Mouse (Mus musculus): Measurements from ENCODE around the gene Exosc5. TPM values are rescaled to one million over a fixed set of nuclear protein-coding genes. Genes with fewer than 3 reads are reported as not detected.
A peak's percentile ranks its signal among the peaks of the same experiment; 100 is the strongest.

Gene Exosc5
- polyA plus RNA-seq, 1 experiment from 2014 or later = 46.1 TPM

DNA sequence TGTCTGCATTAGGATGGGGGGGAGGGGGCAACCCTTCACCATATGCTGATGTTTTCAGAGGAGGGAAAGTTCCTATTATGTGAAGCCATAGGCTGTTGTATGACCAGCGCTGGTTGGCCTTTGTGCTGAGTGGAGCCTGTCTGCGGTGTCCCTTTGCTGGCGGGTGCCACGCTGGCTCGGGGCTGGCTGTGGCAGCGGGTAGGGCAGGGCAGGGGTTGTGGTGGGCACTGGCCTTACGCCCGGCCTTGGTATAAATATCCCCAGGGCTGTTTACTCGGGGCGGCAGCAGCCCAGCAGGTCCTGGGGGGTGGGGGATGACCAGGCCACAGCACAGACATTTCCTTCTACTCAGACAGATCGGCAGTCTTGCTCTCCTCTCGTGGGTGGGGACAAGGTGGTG is 51.0 kb downstream of the Exosc5 start:
- H3K4me2 ChIP-seq = no peak overlapping the region
- no peak overlapping the region for H3K9ac ChIP-seq
- no peak overlapping the region for H3K27ac ChIP-seq (replicated peaks)
- no peak overlapping the region for H3K4me3 ChIP-seq (replicated peaks)
- no peaks in the 10 kb centered on the region for H3K27me3 ChIP-seq
- ATAC-seq (ENCODE audit: insufficient read depth) = no peak
- no peaks in the 10 kb centered on the region for H3K9me3 ChIP-seq (replicated peaks)
- peaks cover 48% of the 10 kb centered on the region for H3K36me3 ChIP-seq (replicated peaks)
- 50% methylated on average over 12 of the region's 12 CpGs for WGBS (ENCODE audit: insufficient replicate concordance)
- peaks cover 61% of the 10 kb centered on the region for H3K4me1 ChIP-seq (replicated peaks)

DNA sequence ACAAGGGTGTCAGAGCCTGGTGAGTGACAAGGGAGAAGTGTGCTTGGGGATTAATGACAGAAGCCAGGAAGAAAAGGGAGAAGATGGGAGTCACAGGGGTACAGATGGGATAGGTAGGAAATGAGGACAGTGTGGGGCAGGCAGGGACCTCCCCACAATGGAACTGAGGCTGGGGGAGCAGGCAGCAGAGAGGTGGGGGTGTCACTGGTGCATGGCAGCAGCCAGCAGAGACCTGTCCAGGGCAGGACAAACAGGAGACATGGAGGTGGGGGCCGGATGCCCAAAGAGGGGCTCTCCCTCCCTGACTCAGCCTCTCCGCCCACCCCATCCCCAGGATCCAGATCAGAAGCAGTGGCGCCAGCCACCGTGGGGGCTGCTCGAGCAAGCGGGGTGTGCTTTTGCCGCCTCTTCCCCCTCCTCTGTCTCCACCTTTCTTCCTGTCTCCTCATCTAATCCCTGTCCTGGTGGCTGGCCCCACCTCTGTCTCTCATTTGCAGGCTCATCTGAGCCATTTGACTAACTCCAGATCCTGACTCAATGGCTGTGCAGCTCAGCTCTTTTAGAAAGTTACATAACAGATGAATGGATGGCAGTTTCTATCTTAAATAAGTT is 51.7 kb downstream of the Exosc5 start:
- H3K4me1 ChIP-seq (replicated peaks) = peaks cover 55% of the 10 kb centered on the region
- no peaks in the 10 kb centered on the region for H3K27me3 ChIP-seq
- ATAC-seq (ENCODE audit: insufficient read depth) = no peak
- H3K4me3 ChIP-seq (replicated peaks) = no peak overlapping the region
- H3K27ac ChIP-seq (replicated peaks) = no peak overlapping the region
- 56% methylated on average over 6 of the region's 7 CpGs for WGBS (ENCODE audit: insufficient replicate concordance)
- peaks cover 49% of the 10 kb centered on the region for H3K36me3 ChIP-seq (replicated peaks)
- H3K9me3 ChIP-seq (replicated peaks) = no peaks in the 10 kb centered on the region
- no peak overlapping the region for H3K9ac ChIP-seq
- no peak overlapping the region for H3K4me2 ChIP-seq

DNA sequence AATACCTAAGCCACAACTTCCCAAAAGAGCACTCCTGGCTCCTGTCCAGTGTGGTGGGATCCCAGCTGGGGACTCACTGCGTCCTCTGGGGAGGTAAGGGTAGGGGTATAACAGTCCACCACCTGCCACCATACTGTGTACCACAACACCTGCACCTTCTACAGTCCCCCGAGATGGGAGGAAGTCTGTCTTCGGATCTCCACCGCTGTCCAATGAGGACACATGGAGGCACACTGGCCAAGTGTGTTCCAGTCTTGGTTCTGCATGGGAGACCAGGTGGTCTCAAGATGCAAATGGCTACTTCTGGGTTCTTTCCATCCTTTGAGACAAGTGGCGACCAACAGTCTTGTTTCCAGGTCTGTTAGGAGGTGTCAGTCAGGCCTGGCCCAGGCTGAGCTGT is 52.2 kb downstream of the Exosc5 start:
- no peak overlapping the region for H3K4me2 ChIP-seq
- ATAC-seq (ENCODE audit: insufficient read depth) = no peak
- no peaks in the 10 kb centered on the region for H3K27me3 ChIP-seq
- H3K4me1 ChIP-seq (replicated peaks) = peaks cover 49% of the 10 kb centered on the region
- H3K4me3 ChIP-seq (replicated peaks) = no peak overlapping the region
- H3K36me3 ChIP-seq (replicated peaks) = peaks cover 50% of the 10 kb centered on the region
- H3K9ac ChIP-seq = no peak overlapping the region
- 62% methylated on average over 5 of the region's 5 CpGs for WGBS (ENCODE audit: insufficient replicate concordance)
- no peak overlapping the region for H3K27ac ChIP-seq (replicated peaks)
- H3K9me3 ChIP-seq (replicated peaks) = no peaks in the 10 kb centered on the region

DNA sequence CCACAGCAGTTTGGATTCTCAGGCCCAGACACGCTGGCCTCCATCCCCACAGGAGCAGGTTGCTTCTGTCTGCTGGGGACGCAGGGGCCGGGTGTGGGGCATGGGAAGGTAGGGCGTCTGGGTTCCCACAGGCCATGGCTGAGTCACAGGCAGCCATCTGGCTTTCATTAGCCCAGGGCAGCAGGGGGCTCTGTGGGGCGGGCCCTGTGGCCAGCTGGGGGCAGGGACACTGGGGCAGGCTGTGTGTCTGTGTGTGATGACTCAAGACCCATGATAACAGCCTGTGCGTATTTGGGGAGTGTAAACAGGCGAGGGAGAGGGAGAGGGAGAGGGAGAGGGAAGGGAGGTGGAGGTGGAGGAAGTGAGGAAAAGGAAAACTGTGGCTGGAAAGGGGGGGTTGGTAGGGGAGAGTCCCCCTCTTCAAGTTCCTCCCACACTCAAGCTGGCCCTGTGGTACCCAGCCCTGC is 52.8 kb downstream of the Exosc5 start:
- no peak overlapping the region for H3K9ac ChIP-seq
- no peaks in the 10 kb centered on the region for H3K27me3 ChIP-seq
- WGBS (ENCODE audit: insufficient replicate concordance) = 24% methylated on average over 7 of the region's 7 CpGs
- peaks cover 52% of the 10 kb centered on the region for H3K36me3 ChIP-seq (replicated peaks)
- H3K27ac ChIP-seq (replicated peaks) = peak overlapping the region; percentile 45; the same call in 1 of the 2 replicates
- H3K4me1 ChIP-seq (replicated peaks) = peaks cover 44% of the 10 kb centered on the region
- H3K9me3 ChIP-seq (replicated peaks) = no peaks in the 10 kb centered on the region
- H3K4me3 ChIP-seq (replicated peaks) = no peak overlapping the region
- H3K4me2 ChIP-seq = no peak overlapping the region
- ATAC-seq (ENCODE audit: insufficient read depth) = peak; percentile 31; the same call in 1 of the 2 replicates

DNA sequence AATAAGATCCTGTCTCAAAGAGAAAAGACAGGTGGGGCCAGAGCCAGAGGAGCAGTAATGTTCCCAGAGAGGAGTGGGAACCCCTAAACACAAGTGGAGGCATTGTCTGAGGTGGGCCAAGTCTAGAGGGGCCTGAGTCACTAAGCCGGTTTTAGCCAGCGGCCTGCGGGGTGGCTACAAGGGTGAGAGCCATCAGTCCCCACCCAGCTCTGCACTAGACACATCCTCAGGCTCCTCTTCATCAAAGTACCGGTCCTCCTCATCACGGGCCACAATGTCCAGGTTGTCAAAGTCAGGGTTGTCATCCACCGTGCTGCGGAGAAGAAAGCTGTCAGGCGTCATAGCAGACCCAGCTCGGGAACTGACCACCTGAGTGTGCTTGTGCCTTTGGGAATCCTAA is 53.8 kb downstream of the Exosc5 start:
- Histone ChIP-seq H3K9me3 (replicated peaks) (no peaks in the 10 kb centered on the region), H3K36me3 (replicated peaks) (peaks cover 58% of the 10 kb centered on the region), H3K27ac (replicated peaks) (no peak overlapping the region), H3K4me1 (replicated peaks) (peaks cover 44% of the 10 kb centered on the region), H3K27me3 (no peaks in the 10 kb centered on the region), H3K9ac (no peak overlapping the region), H3K4me2 (no peak overlapping the region), H3K4me3 (replicated peaks) (no peak overlapping the region)
- ATAC-seq (ENCODE audit: insufficient read depth) = no peak
- 79% methylated on average over 9 of the region's 9 CpGs for WGBS (ENCODE audit: insufficient replicate concordance)

DNA sequence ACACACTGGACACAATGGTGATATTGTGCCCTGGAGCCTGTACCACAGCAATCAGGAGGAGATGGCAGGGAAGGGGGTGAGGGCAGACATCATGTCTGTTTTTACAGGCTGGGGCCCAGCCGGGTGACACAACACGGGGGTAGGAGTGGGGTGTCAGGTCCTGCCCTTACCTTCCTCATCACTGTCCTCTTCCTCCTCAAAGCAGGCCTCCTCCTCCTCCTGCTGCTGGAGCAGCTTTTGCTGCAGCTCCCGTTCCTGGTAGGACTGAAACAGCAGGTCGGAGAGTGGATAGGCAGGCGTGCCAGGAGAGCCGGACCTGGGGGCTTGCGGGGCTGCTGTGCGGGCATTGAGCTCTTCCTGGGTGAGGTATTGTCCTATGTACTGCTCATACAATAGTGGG is 55.6 kb downstream of the Exosc5 start:
- Histone ChIP-seq H3K36me3 (replicated peaks) (peaks cover 58% of the 10 kb centered on the region), H3K9ac (no peak overlapping the region), H3K27me3 (no peaks in the 10 kb centered on the region), H3K4me1 (replicated peaks) (peaks cover 51% of the 10 kb centered on the region), H3K27ac (replicated peaks) (no peak overlapping the region), H3K4me2 (no peak overlapping the region), H3K4me3 (replicated peaks) (no peak overlapping the region), H3K9me3 (replicated peaks) (no peaks in the 10 kb centered on the region)
- WGBS (ENCODE audit: insufficient replicate concordance) = 85% methylated on average over 8 of the region's 8 CpGs
- no peak for ATAC-seq (ENCODE audit: insufficient read depth)

DNA sequence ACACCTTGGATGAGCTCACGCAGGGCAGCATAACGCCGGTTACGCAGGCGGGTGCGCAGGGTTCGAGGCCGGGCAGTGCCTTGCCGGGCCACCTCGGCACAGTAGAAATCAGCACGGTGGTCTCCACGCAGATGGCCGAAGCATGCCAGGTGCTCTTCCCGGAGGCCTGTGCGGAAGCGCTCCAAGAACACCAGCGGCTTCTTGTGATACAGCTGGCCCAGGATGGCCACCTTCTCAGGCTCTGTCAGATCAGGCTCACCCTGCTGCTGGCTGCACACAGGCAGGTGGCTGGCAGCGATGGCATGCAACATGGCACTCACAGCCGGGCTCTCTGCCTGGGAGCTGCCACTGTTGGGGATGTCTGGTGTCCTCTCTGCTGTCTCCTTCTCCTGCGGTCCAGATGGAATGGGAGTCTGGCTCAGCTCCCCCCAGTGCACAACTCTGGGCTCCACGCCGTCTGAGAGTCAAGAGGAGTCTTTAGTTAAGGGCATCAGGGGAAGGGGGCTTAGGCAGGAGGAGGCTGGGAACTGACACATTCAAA is 56.8 kb downstream of the Exosc5 start:
- Histone ChIP-seq H3K36me3 (replicated peaks) (peaks cover 68% of the 10 kb centered on the region), H3K9ac (no peak overlapping the region), H3K27me3 (no peaks in the 10 kb centered on the region), H3K4me3 (replicated peaks) (no peak overlapping the region), H3K4me2 (no peak overlapping the region), H3K9me3 (replicated peaks) (no peaks in the 10 kb centered on the region), H3K27ac (replicated peaks) (no peak overlapping the region), H3K4me1 (replicated peaks) (peaks cover 51% of the 10 kb centered on the region)
- 91% methylated on average over 22 of the region's 22 CpGs for WGBS (ENCODE audit: insufficient replicate concordance)
- no peak for ATAC-seq (ENCODE audit: insufficient read depth)

DNA sequence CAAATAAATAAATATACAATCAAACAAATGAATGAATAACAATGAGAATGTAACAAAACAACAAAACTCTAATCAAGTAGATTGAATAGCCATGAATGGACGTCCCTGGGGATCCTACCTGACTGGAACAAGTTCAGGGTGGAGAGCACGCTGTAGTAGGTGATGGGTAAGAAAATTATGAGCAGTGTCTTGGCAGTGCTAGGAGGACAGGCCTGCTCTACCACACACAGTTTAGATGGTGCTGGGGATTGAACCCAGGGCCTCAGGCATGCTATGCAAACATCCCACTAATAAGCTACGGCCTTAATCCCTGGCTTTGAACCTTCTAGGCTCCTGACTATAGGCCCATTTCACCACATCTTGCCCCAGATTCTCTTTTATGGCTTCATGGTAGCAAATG is 58.5 kb downstream of the Exosc5 start:
- Histone ChIP-seq H3K4me2 (peak overlapping the region; percentile 80), H3K9ac (peak overlapping the region; percentile 77; the same call in 1 of the 2 replicates), H3K27me3 (no peaks in the 10 kb centered on the region), H3K4me1 (replicated peaks) (peaks cover 45% of the 10 kb centered on the region), H3K36me3 (replicated peaks) (peaks cover 75% of the 10 kb centered on the region), H3K9me3 (replicated peaks) (no peaks in the 10 kb centered on the region), H3K4me3 (replicated peaks) (peak overlapping the region; percentile 76), H3K27ac (replicated peaks) (no peak overlapping the region)
- no peak for ATAC-seq (ENCODE audit: insufficient read depth)
- WGBS (ENCODE audit: insufficient replicate concordance) = 75% methylated on average over 3 of the region's 3 CpGs

DNA sequence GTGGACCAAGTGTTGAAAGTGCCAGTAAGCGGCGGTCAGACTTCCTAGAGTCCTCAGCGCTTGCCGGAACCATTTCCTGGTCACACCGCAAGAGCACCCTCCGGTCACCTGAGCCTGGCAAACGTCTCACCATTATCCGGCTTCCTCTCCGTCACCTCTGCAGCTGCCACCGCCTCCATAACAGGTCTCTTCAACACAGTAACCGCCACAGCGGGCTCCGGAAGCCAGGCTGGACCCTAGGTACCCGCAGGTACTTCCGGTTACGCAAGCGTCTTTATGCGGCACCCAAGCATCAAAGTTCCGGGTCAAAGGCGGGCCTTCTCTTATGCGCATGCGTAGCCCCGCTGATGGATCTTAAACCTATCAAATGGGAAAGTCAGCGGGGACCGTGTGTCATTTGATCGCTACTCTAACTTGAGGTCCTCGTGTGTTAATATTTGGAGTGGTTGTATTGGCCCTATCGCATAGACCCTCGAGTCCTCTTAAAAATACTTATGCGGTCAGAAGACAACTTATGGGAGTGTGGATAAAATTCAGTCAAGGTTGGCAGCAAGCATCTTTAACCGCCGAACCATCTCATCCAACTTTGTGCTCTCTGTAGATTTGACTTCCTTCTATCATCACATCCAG is 59.9 kb downstream of the Exosc5 start, which contains the start of gene Ccdc97:
Gene Ccdc97, minus strand, starts transcription at position 301 of the 630 bp plus-strand sequence.
- Histone ChIP-seq H3K27me3 (no peaks in the 10 kb centered on the region), H3K4me2 (peak within 1 kb of the TSS; percentile 80), H3K4me3 (replicated peaks) (peak within 1 kb of the TSS; percentile 76), H3K9ac (peak within 1 kb of the TSS; percentile 77), H3K27ac (replicated peaks) (peak within 1 kb of the TSS; percentile 84), H3K9me3 (replicated peaks) (no peaks in the 10 kb centered on the region), H3K36me3 (replicated peaks) (peaks cover 75% of the 10 kb centered on the region), H3K4me1 (replicated peaks) (peaks cover 53% of the 10 kb centered on the region)
- 2% methylated on average over 32 of the region's 32 CpGs for WGBS (ENCODE audit: insufficient replicate concordance)
- ATAC-seq (ENCODE audit: insufficient read depth) = peak; percentile 78

DNA sequence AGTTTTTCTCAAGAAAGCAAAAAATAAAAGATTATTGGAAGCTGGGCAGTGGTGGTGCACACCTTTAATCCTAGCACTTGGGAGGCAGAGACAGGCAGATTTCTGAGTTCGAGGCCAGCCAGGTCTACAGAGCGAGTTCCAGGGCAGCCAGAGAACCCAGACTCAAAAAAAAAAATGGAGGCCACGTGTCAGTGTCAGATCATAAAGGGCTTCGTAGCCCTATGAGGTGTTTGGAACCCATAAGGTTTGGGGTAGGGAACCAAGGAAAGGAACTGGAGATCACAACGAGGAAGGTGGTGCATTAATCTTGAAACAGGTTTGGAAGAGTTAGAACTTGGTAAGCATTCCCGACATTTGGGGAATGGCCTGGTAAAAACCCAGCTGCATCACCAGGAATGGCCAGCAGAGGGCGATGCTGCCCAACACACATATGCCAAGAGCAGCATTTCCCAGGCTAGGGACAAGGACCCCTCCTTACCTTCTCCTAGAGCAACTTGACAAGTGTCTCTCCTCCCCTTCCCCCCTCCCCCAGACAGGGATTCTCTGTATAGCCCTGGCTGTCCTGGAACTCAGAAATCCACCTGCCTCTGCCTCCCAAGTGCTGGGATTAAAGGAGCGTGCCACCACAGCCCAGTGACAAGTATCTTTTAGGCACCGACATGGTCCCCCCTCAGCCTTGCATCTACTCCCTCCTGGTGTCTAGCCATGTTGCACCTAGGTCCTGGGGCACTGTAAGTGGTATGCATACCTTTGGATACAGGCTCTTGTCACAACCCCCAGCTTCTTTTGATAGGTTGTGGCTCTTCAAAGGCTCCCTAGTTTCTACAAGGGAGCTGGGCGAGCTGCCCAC is 61.0 kb downstream of the Exosc5 start:
- 48% methylated on average over 10 of the region's 10 CpGs for WGBS (ENCODE audit: insufficient replicate concordance)
- Histone ChIP-seq H3K27me3 (no peaks in the 10 kb centered on the region), H3K9ac (no peak overlapping the region; the same call in 1 of the 2 replicates), H3K9me3 (replicated peaks) (no peaks in the 10 kb centered on the region), H3K4me1 (replicated peaks) (peaks cover 53% of the 10 kb centered on the region), H3K4me2 (peak overlapping the region; percentile 80), H3K4me3 (replicated peaks) (peak overlapping the region; percentile 76), H3K27ac (replicated peaks) (peak overlapping the region; percentile 84), H3K36me3 (replicated peaks) (peaks cover 75% of the 10 kb centered on the region)
- 0 out of 2 replicates have a peak, but pooled peaks have one; percentile 3 for ATAC-seq (ENCODE audit: insufficient read depth)

DNA sequence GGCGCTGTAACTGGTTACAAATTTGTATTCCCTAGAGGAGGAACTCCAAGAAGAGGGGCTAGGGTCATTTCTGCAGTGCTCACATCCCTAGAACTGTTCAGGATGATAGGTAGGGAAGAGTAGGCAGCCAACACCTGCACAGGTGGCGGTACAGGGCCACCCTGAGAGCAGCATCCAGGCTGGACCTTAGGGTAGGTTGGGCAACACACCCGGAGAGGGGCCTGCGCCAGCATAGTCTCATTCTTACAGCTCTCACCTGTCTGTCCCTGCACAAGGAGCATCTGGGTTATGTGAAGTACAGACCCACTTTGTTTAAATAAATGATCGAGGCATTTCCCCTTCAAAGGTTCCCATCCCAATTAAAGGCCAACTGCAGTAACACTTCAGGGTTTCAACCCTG is 61.8 kb downstream of the Exosc5 start:
- no peak for ATAC-seq (ENCODE audit: insufficient read depth)
- Histone ChIP-seq H3K27ac (replicated peaks) (0 out of 2 replicates have a peak overlapping the region, but pooled peaks have one; percentile 9), H3K36me3 (replicated peaks) (peaks cover 75% of the 10 kb centered on the region), H3K9me3 (replicated peaks) (no peaks in the 10 kb centered on the region), H3K4me2 (no peak overlapping the region), H3K4me1 (replicated peaks) (peaks cover 53% of the 10 kb centered on the region), H3K4me3 (replicated peaks) (no peak overlapping the region), H3K9ac (no peak overlapping the region), H3K27me3 (no peaks in the 10 kb centered on the region)
- 83% methylated on average over 5 of the region's 5 CpGs for WGBS (ENCODE audit: insufficient replicate concordance)
